Mouse (Mus musculus) 3T3-L1 (cell line): ENCODE measurements at regions not wholly inside any gene's neighbourhood (a gene's known extent, or its start where the extent isn't known, plus 50 kb on each side); places are given as distances from the start of the nearest gene placed in this dataset.

Experiments used
- DNase-seq: peaks from one replicate; pipeline ENCODE4 v3.0.0-alpha.2; 2015; ENCODE audit warnings: low read depth, low spot score

DNA sequence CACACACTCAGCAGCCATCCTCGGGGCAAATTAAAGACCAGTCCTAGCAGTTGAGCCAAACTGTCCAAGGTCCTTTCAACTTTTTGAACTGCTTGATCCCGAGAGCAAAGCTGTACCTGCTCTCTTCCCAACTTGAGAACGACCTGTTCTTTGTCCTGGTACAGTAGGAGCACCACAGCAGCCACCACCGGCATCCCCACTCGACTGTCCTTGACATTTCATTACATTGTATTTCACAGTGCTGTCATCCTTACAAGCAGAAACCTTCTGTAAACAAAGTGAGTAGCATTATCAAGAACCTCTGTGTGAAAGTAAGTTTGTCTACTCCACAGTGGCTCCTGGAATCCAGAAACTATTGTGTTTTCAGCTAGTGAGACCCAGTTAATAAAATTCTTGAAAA, 240.2 kb upstream of the Zfp462 start:
- DNase-seq: no peak

DNA sequence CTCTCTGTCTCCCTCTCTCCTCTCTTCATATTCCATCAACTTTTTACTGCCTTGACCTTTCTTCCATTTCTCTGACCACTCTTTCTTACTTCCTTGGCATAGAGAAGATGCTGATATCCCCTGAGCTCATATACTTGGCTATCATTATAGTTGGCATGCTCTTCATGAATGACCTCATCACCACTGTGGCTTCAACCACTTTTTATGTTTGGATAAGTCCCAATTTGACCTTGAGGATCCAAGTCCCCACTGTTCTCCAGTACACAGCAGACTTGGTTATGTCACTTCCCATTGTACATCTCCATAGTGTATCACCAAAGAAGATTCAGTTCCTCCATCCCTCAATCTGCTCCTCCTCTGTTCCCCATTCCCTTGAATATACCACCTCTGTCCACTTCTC, 235.1 kb upstream of the Zfp462 start:
- peak; percentile 56 for DNase-seq

DNA sequence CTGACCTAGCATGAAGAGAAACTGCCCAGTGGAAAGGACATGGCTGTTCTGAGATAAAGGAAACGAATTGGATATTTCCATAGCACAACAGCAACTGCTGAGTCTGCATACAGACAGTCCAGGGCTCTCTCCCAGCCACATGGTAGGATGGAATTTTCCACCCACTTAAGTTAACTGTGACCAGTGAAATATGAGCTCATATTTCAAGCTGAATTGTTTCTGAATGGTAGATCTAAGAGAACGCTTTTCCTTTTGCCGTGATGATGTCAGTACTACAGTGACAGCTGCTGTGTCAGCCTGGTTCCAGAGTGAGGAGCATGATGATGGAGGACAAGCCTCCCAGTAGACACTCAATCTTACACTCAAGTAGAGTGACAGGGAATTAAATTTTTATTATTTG, 231.9 kb upstream of the Zfp462 start:
- peak; percentile 81 for DNase-seq

DNA sequence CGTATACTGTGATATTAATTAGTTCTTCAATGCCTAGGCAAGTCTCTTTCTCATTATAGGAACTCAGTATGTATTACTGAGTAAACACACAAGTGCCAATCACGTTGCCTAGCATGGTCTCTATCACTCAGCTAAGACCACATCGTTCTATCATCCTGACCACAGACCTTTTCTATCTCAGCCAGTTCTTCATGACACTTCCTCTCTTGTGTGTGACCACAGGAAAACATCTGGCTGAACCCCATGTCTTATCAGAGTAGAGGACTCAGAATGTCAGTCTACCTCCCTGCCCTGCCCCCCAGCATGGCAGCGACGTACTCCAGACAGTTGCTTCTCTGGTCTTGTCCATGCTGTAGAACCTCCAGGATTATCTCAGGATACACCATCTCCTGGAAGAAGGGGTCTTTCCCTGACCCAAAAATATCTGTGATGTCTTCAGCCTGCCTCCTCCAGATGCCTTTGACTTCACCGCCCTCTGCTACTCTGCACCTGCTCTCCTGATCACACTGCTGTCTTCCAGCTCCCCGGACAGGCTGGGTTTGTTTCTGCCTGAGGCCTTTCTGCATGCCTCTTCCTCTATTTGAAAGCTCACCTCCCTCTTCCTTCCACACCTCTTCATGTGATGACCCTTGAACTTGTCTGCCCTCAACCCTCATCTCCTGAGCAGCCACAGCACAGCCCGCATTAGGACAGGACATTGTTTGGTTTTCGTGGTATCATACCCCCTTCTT, 230.1 kb upstream of the Zfp462 start:
- no peak for DNase-seq

DNA sequence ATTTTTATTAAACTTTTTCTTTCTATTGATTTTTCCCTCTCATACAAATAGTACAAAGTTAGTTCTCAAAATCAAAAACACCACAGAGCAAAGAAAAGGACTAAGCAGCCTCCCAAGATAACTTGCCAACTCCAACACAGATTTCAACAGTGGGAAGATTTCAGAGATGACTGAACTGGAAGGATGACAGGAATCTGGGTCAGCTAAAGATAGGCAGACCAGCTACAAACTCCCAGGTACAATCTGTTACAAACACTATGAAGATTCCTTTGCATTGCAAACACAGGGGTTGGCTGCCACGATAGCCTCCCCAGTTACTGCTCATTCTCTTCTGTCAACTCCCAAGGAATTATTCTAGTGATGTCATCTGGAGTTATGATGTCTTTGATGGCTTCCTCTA, 226.8 kb upstream of the Zfp462 start:
- DNase-seq: no peak

DNA sequence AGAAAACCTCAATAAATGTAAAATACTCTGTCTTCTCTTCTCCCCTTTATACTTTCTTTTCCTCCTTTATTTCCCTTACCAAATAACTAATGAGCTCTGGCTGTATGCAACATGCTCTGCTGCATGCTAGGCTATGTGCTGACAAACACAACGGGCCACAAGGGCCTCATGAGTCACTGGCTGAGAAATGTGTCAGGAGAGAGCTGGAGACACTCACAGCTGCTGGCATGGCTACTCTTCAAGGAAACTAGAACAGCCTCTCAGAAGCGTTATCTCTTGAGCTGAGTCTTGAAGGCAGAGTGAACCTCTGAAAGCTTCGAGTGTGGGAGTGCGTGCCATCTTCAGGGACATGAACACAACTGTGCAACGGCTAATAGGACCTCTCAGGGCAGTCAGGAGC, 205.8 kb upstream of the Zfp462 start:
- peak; percentile 77 for DNase-seq

DNA sequence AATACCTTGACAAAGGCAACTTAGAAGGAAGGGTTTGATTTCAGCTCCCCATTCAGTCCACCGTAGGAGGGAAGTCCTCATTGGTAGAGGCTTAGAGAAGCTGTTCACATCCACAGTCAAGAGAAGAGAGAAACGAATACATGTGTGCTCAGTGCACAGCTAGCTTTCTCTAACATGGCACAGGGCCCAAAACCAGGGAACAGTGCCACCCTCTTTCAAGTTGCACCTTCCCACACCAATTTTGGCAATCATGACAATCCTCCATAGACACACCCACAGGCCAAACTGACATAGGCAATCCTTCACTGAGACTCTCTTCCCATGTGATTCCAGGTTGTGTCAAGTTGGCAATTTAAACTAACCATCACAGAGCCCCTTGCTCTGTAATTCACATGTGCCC, 193.4 kb upstream of the Zfp462 start:
- no peak for DNase-seq

DNA sequence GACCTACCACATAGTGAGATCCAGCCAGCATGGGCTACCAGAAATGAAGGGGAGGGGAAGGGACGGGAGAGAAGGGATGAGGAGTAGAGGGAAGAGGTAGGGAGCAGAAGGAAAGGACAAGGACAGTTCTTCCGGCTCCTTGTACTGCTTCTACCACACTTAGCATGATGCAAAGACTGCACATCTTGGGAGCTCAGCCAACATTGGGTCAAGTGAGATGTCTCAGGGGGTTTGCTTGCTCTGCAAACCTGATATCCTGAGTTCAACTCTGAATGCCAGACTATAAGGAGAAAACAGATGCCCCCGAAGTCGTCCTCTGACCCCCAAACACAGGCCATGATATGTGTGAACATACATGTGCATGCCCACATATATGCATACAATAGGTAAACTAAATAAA, 188.4 kb upstream of the Zfp462 start:
- DNase-seq: peak; percentile 43

DNA sequence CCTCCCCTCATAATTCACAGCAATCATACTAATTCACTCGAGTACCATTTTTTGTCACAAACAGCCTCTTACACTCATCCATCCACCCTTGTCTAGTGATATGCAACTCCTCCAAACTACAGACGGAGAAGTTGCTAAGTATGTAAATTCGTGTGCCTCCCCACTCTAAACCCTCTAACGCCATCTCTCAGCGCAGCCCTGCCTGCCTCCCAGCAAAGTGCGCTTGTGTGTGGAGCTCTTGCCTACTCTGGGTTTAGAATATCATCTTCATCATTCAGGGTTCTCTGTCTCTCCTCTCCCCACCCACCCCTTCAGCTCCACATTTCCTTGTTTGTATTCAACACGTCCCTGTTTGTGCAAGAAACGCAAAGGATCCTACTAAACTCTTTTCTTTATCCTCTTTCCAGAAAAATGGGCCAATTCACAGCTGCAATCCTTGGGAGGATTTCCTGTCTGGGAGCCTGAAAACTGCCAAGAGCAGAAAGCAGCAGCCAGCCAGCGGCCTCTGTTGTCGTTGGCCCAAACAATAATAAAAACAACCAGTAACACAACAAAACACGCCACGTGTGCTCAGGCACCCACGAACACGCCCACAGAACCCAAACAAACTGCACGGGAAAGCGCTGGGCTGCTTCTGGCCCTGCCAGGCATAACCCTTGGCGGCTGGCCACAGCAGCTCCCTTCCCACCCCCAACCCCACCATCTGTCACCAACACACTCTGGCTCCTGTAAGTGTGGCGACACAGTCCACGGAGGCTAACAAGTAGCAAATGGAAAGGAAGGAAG, 186.9 kb upstream of the Zfp462 start:
- DNase-seq: no peak

DNA sequence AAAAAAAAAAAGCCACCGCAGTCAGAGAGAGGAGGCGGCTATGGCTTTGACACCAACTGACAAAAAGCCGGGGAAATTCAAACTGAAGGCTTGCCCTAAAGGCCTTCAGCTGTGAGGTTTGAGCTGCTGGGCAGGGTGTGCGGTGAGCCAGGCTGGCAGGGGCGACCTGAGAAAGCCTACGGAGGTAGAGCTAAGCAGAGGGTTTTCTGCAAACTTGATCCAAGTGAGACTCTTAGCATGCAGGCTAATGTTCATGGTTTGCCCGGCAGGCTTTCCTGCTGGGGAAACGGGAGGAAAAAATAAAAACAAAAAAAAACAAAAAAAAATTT, 186.4 kb upstream of the Zfp462 start:
- no peak for DNase-seq

DNA sequence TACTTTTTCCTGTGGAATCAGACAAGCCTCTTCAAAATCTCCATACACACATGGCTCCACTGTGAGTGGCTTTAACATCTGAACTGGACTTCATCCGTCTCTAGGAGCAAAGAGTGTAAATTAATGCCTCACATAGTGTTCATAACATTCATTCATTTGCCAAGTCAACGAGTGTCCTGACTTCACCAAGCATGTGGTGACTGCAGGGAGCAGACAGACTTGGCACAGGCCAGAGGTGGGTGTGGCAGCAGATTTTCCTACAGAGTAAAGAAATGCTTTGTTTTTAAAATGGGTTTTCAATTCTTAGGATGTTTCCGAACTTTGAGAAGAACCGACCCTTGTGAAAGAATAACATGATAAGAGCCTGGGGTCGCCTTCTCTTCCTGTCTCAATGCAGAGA, 183.6 kb upstream of the Zfp462 start:
- peak; percentile 51 for DNase-seq

DNA sequence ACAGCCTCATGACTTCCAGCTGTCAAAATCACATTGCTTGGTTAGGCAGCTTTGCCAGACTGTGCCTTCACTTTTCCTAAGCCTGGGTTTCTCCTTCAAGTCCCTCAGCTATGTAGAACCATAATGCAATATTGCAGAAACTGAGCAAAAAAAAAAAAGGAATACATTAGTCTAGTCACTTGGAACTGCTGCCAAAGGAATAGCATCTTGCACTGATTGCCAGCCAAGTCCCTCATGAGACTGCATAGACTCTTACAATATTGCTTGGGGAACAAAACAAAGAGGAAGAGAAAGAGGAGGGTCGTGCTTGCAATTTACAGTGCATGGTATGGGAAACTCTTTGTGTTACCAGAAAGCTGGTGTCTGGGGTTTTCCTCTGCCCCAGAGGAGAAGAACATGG, 179.8 kb upstream of the Zfp462 start:
- peak; percentile 5 for DNase-seq

DNA sequence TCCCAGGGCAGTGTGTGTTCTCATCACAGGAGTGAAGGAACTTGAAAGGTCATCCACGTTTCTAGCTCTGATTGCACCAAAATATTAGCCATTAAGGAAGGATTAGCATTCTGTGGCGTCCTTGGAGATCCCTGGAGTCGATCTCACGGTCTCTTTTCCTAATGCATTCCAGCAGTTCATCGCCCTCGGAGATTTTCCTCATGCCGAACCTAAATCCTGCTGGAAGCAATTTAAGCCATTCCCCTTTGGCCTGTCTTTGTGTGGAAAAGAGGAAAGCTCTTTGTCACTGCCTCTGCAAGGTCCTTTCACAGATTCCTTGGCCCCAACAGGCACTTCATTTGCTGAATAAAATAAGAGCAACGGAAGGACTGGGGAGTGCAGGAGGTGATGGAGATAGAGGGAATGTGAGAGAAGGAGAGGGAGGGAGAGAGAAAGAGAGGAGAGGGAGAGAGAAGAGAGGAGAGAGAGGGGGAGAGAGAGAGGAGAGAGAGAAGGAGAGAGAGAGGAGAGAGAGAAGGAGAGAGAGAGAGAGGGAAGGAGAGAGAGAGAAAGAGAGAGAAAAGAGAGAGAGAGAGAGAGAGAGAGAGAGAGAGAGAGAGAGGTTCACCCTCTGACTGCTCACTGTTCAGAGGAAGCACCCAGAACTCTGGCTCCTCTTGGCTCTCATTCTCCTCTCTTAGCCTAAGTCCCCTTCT, 177.2 kb upstream of the Zfp462 start:
- no peak for DNase-seq

DNA sequence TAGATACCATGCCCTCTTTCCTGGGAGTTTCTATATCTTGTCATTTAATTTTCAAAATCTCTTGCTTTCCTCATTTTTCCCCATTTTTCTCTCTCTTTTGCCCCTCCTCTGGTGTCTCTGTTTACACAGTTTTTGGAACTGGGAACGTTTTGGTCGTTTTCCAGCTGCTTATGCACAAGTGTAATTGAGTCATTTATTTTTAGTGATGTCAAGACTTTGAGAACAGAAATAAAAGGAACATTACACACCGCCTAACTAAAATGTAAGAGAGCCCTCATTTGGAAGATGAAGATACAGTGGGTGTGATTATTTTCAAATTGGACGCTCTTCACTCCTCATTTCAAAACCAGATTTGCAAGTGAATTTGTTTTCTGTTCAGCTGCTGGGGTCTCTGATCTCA, 176.0 kb upstream of the Zfp462 start:
- no peak for DNase-seq

DNA sequence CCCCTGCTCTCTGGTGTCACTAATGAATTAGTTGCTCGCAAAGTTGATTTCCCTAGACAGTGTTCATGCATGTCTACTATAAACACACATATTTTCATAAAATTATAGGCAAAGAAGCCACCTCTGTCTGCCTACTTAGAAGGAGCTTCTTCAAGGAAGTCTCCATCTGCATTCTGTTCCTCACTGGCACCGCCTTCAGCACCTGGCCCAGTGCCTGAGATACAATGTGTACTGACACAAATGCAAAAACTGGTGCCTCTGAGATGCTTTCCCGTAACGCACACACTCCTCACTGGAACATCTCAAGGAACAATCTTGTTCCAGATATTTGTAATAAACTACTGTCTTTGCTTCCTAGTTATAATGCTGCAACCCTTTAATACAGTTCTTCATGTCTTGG, 170.8 kb upstream of the Zfp462 start:
- DNase-seq: no peak

DNA sequence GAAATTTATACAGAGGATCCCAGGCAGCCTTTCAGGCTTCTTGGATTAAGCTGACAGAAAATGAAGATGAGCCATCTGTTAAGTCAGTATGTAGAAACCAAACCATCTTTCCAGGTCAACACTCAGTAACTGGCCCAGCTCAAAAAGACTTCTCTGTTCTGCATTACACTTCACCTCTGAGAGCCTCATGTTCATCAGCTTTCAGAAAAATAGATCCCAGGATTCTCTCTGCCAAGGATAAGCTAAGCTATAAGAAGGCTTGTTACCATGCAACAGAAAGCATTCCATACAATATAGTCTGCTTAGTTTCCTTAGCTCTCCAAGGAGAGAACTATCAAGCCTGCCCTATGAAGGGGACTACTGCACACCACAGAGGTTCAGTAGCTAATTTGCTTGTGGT, 170.1 kb upstream of the Zfp462 start:
- DNase-seq: no peak

DNA sequence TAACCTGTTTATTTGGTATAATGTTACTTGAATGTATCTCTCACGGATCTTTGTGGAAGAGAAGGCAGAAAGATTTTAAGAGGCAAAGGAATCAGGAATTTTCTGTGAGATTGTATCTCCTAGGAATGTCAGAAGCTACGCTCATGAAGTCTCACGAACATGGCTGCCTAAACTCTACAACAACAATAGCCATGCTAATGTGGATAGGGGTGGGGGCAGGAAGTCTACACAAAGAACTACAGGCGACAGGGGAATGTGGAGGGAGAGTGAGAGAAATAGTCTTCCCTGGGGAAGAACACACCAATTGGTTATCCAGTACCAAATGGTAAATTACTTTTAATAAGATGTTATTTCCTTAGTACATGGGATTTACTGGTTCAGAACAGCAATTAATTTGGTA, 164.3 kb upstream of the Zfp462 start:
- no peak for DNase-seq

DNA sequence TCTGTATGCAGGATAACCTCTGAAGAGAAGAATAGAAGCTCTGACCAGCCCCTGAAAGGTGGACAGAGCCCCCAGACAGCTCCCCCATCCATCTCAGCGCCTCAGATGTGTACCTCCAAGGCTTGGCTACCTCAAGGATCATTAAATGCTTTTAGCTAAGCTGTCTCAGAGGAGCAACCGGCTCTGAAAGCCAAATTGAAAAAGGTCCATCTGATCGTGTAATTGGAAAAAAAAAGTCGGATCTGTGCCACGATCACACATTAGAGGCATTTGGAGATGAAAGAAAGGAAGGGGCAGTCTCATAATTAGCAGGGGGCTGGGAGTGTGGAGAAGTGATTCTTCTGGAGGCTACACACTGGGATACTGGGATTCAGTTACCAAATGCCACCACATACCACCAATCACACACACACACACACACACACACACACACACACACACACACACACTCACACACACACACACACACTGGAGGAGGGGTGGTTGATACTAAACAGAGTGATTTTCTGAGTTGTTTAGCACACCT, 153.6 kb upstream of the Zfp462 start:
- DNase-seq: no peak

DNA sequence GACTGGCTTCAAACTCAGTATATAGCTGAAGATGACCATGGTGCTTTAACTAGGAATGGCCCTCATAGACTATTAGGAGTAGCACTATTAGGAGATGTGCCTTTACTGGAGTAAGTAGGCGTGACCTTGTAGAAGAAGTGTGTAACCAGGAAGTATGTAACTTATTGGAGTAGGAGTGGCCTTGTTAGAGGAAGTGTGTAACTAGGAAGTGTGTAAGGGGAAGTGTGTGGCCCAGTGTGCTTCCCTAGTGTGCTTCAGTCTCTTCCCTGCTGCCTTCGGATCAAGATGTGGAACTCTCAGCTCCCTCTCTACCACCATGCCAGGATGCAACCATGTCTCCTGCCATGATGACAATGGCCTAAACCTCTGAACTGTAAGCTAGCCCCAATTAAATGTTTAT, 151.0 kb upstream of the Zfp462 start:
- no peak for DNase-seq

DNA sequence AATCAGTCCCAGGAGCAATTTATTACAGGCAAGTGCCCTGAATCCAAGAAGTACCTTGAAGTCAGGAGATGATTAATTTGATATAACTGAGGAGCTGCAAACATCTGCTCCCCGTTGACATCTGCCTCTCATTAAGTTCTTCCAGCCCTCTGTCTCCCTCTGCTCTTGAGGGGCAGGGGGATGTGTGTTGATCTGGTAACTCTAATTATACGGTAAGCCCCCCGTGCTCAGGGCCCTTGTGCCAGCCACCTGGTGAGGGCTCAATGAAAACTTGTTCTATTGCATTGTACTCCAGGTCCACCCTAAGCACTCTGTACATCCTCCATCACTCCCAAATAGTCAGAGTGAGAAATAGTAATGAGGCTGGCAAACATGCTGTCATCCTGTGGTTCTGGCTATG, 149.6 kb upstream of the Zfp462 start:
- no peak for DNase-seq

DNA sequence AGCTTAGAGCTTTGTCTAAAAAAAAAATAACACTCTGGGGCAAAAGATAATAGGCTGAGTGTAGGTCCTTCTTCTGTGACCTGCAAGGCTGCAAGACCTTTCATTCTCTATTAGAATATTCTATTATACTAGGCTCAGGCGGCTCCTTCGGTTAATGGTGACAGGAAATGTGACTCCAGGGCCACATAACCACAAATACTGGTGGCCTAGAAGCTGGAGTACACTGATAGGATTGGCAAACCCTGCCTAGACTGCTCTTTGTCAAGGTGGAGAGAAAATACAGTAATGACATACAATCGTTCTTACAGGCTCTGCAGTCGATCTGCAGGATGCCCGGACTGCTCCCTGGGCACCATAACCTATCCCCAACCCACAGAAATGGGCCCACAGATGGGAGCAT, 146.3 kb upstream of the Zfp462 start:
- DNase-seq: no peak

DNA sequence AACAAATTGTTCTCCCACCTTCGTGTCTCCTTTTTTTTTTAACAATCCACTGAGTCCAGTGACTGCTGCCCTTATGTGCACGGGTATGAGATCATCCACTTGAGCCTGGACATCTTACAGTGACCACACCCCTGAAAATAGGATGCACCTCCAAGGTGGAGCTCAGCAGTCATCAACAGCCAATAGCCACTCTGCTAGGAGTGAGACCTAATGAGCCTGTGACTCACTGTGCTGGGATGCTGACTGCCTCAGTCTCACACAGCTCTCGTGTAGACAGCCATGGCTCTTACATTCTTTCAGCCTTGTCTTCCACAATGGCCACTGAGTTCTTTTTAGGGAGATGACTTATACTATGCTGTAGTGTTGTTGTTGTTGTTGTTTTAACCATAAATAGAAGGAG, 133.7 kb upstream of the Zfp462 start:
- peak; percentile 73 for DNase-seq
